ENCODE assay signal across 21 mouse cellular contexts in the genomic region with DNA sequence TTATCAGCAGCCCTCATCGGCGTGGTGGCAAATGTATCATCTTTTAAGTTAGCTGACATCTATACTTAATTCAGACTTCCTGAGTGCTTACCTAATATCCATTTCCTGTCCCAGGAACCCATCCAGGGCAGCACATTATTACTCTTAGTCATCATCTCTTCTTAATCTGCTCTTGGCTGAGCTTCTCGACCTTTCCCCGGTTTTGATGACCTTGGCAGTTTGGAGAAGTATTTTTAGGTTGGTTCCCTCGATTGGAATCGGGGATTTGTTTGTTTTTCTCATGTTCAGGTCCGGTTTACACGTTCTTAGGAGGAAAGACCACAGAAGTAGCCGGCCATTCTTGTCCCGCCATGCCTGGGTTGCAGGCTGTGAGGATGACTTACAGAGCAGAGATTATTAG. TPM values are rescaled to one million over a fixed set of nuclear protein-coding genes. Genes with fewer than 3 reads are reported as not detected.
DNase-seq lines count a peak whose midpoint lies in the region; ATAC-seq and TF ChIP-seq lines count a peak whose summit lies in the region.
"Had no signal": no experiment of that assay in that cellular context is flagged by ENCODE, and none has a peak within 500 bp of the region (broad histone marks: within the 10 kb centered on the region; RNA-seq: fewer than 3 reads in every experiment).

No protein-coding gene starts in this region.

- TF ChIP-seq CTCF in gastrocnemius, adult 2 months (IDR thresholded peaks at IDR 0.05), result no peak
- TF ChIP-seq CTCF in liver, adult 2 months (IDR thresholded peaks at IDR 0.05; ENCODE audit: low read depth, low read length), result no peak

- peak; percentile 15 for DNase-seq in adrenal gland, adult 2 months
- no peak for DNase-seq in adrenal gland, postnatal 14 days
- no peak for DNase-seq in gastrocnemius, adult 2 months
- no peak for DNase-seq in gastrocnemius, postnatal 4 days (ENCODE audit: low spot score in 2 of 2)
- DNase-seq in liver, adult 2 months (ENCODE audit: extremely low read depth, low read depth, low spot score), result peak; percentile 76
- DNase-seq in skeletal muscle tissue, adult 2 months (ENCODE audit: low read depth, low spot score), result peak; percentile 44
- DNase-seq: adrenal gland, adult 8-10 months; adrenal gland, postnatal 25 days; cerebellum, adult 11-12 months; cerebellum, adult 2 months; cerebellum, adult 9-10 months; cerebellum, postnatal 10 days; cerebellum, postnatal 25 days; forebrain, postnatal 0 days had no signal

- TF ChIP-seq POLR2A in liver, adult 2 months (IDR thresholded peaks at IDR 0.05; ENCODE audit: extremely low read depth, insufficient read depth, low read length), result no peak

- H3K9ac ChIP-seq in liver, adult 2 months (ENCODE audit: low read depth, low read length), result no peak overlapping the region
- H3K9ac ChIP-seq in liver, embryonic 12.5 days, result no peak overlapping the region
- H3K9ac ChIP-seq in hindbrain, embryonic 12.5 days, result no peak overlapping the region
- H3K9ac ChIP-seq: embryonic facial prominence, embryonic 12.5 days; forebrain, embryonic 13.5 days; forebrain, embryonic 15.5 days; forebrain, postnatal 0 days had no signal

- H3K27me3 ChIP-seq in liver, adult 2 months (ENCODE audit: control insufficient read depth, insufficient read depth, low read length), result no peaks in the 10 kb centered on the region
- no peaks in the 10 kb centered on the region for H3K27me3 ChIP-seq in liver, embryonic 12.5 days (replicated peaks)
- no peaks in the 10 kb centered on the region for H3K27me3 ChIP-seq in hindbrain, embryonic 12.5 days
- H3K27me3 ChIP-seq: embryonic facial prominence, embryonic 12.5 days; forebrain, embryonic 13.5 days; forebrain, embryonic 15.5 days had no signal

- H3K4me1 ChIP-seq in liver, adult 2 months (ENCODE audit: control insufficient read depth, insufficient read depth, low read length), result peaks cover 20% of the 10 kb centered on the region
- H3K4me1 ChIP-seq in liver, embryonic 12.5 days, result no peaks in the 10 kb centered on the region
- H3K4me1 ChIP-seq in hindbrain, embryonic 12.5 days, result no peaks in the 10 kb centered on the region
- H3K4me1 ChIP-seq: embryonic facial prominence, embryonic 12.5 days; forebrain, embryonic 13.5 days; forebrain, embryonic 15.5 days had no signal

- no peak overlapping the region for H3K4me3 ChIP-seq in gastrocnemius, adult 2 months
- no peak overlapping the region for H3K4me3 ChIP-seq in liver, adult 2 months (ENCODE audit: insufficient read depth, low read depth, low read length)
- H3K4me3 ChIP-seq in liver, embryonic 12.5 days, result no peak overlapping the region
- no peak overlapping the region for H3K4me3 ChIP-seq in hindbrain, embryonic 12.5 days
- H3K4me3 ChIP-seq: embryonic facial prominence, embryonic 10.5 days; embryonic facial prominence, embryonic 12.5 days; forebrain, embryonic 13.5 days; forebrain, embryonic 15.5 days had no signal

- H3K4me2 ChIP-seq in liver, embryonic 12.5 days, result no peak overlapping the region
- no peak overlapping the region for H3K4me2 ChIP-seq in hindbrain, embryonic 12.5 days (replicated peaks)
- H3K4me2 ChIP-seq: embryonic facial prominence, embryonic 12.5 days; forebrain, embryonic 13.5 days; forebrain, embryonic 15.5 days had no signal

- no peak for ATAC-seq in liver, embryonic 12.5 days
- no peak for ATAC-seq in hindbrain, embryonic 12.5 days (ENCODE audit: low FRiP score)
- ATAC-seq: forebrain, embryonic 13.5 days; forebrain, embryonic 15.5 days; forebrain, postnatal 0 days had no signal

- intact Hi-C loops in gastrocnemius, adult 2 months (cut with DNase I), result no loop called here

- peak overlapping the region; percentile 75 for H3K27ac ChIP-seq in gastrocnemius, adult 2 months
- peak overlapping the region; percentile 15 for H3K27ac ChIP-seq in liver, adult 2 months (replicated peaks; ENCODE audit: insufficient read depth, low read depth, low read length)
- no peak overlapping the region for H3K27ac ChIP-seq in liver, embryonic 12.5 days
- no peak overlapping the region for H3K27ac ChIP-seq in hindbrain, embryonic 12.5 days
- H3K27ac ChIP-seq: embryonic facial prominence, embryonic 10.5 days; embryonic facial prominence, embryonic 12.5 days; forebrain, embryonic 13.5 days; forebrain, embryonic 15.5 days had no signal

- no peaks in the 10 kb centered on the region; the same call in 1 of the 2 replicates for H3K79me2 ChIP-seq in liver, adult 2 months (ENCODE audit: control insufficient read depth, insufficient read depth, low read length)

- no peaks in the 10 kb centered on the region for H3K9me3 ChIP-seq in liver, embryonic 12.5 days (replicated peaks)
- H3K9me3 ChIP-seq in hindbrain, embryonic 12.5 days (replicated peaks), result no peaks in the 10 kb centered on the region
- H3K9me3 ChIP-seq: embryonic facial prominence, embryonic 10.5 days; embryonic facial prominence, embryonic 12.5 days; forebrain, embryonic 13.5 days; forebrain, embryonic 15.5 days had no signal

- no peaks in the 10 kb centered on the region for H3K36me3 ChIP-seq in liver, adult 2 months (ENCODE audit: control insufficient read depth, insufficient read depth, low read length)
- H3K36me3 ChIP-seq in liver, embryonic 12.5 days, result no peaks in the 10 kb centered on the region
- no peaks in the 10 kb centered on the region for H3K36me3 ChIP-seq in hindbrain, embryonic 12.5 days
- H3K36me3 ChIP-seq: embryonic facial prominence, embryonic 10.5 days; embryonic facial prominence, embryonic 12.5 days; forebrain, embryonic 15.5 days had no signal

- WGBS in liver, adult 2 months, result 38% methylated on average over 10 of the region's 10 CpGs
- 67% methylated on average over 10 of the region's 10 CpGs for WGBS in liver, embryonic 12.5 days (ENCODE audit: insufficient replicate concordance)
- 89% methylated on average over 10 of the region's 10 CpGs for WGBS in hindbrain, embryonic 12.5 days

RNA-seq across cellular contexts. Expression of a gene that starts 50.4 kb away (rescaled TPM):
- total RNA-seq in adrenal gland, adult 2 months (2021), result 1 to 10 TPM; 2.8 to 5.3 TPM
- 2.2 and 3.1 TPM in 2 replicates for polyA plus RNA-seq in adrenal gland, adult 2 months (2012; rRNA removed)
- total RNA-seq in adrenal gland, postnatal 14 days (2021), result 8.9 and 11.7 TPM in 2 replicates
- total RNA-seq in gastrocnemius, adult 2 months (2021), result 10 to 100 TPM; 24.0 to 25.9 TPM
- 10 to 100 TPM; 10.7 to 12.5 TPM for total RNA-seq in gastrocnemius, postnatal 4 days (2021)
- 19.4 and 19.7 TPM in 2 replicates for total RNA-seq in liver, adult 2 months (2014; rRNA removed)
- polyA plus RNA-seq in liver, adult 2 months (2012; rRNA removed), result 18.8 and 20.2 TPM in 2 replicates
- polyA plus RNA-seq in liver, embryonic 12.5 days (2016; fragmentation: Nextera tagmentation; extraction: Ambion mirVana), result 0.61 and 0.68 TPM in 2 replicates
- polyA plus RNA-seq in hindbrain, embryonic 12.5 days (2016; fragmentation: Nextera tagmentation; extraction: Ambion mirVana), result 0.62 and 1.0 TPM in 2 replicates
- total RNA-seq: MEL had no signal

Comparison
In these comparisons a context has a peak if more than half of its experiments do, and no peak if none do; other contexts are left out.
1. DNase-seq: peak in adrenal gland, adult 2 months (single experiment), liver, adult 2 months (single experiment) and skeletal muscle tissue, adult 2 months (single experiment); none in adrenal gland, postnatal 14 days (single experiment), gastrocnemius, adult 2 months (single experiment) and gastrocnemius, postnatal 4 days (0 of 2).
2. H3K27ac ChIP-seq: peak in gastrocnemius, adult 2 months (single experiment) and liver, adult 2 months (single experiment); none in liver, embryonic 12.5 days (single experiment) and hindbrain, embryonic 12.5 days (single experiment).